Mouse (Mus musculus) spleen, adult 12 weeks (tissue): ENCODE results near the gene Nradd.

Source experiments
- DNase-seq: peaks from one replicate; pipeline ENCODE4 v3.0.0; 2022; ENCODE audit warnings: low spot score

The Nradd gene

DNA sequence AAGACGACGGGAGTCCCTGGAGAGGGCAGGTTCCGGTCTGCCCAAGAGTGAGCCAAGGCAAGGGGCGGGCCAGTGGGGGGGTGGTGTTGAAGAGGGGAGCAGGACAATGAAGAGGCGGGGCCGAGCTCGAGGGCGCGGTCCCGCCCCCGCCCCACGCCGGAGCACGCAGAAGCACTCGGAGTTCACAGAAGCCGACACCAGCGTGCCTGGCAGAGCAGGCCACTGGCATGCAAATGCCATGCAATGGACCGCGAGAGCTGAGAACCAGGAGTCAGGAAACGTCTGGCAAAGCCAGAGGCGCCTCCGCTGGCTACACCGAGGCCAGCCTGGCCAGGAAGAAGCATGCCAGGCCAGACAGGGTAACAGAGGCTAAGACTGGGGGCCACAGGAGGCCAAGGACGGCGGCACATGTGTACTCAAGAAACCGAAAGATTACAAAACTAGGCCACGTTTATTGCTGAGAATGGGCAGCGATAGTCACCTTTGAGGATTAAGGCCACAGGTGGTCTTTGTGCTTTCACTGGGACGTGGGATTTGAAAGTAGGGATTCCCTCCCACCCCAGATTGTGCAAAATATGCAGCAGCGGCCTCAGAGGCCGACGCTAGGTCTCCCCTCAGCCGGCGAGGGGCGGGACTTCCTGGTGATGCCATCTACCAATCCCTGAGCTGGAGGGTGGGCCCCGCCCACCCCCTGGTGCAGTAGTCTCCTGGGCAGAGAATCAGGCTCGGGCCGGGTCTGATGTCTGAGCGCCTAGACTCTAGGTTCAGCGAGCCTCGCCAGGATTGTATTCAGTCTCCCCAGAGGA lies at the start of gene Nradd:
TSS of gene Nradd (minus strand) at position 92 of the 806 bp plus-strand sequence.
- peak; percentile 39 for DNase-seq

DNA sequence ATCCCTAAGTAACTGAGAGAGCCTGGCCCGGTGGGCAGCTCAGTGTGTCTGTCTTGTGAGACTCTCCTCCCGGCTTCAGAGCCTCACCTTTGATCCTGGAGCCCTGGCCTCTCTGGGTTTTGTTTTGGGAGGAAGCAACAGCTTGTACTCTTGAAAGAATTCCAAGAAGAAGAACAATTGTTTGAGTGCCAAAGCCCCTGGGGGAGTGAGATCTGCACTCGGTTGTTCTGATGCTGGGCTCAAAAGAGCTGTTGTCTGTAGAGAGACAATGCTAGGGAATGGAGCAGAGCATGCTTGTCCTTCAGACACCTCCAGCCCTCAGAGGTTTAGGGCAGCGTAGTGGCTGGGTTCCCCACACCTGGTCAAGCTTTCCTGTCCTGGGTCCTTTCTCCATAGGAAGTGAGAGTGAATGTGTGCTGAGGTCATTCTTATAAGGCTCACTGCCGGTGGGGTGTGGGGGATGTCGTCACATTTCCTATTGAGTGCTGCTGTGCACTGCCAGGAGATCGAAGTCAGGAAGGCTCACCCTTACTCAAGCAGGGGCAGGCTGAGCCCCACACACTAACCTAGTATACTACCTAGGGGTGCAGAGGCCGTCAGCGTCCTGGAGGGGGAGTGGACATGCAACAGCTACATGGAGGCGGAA lies 49.0 kb upstream of the Nradd start:
- DNase-seq = no peak

GRCm38 (mm10) chr9:110672462-110673106 lies 48.3 kb upstream of the Nradd start:
- DNase-seq = no peak

GRCm38 (mm10) chr9:110669785-110670184 lies 45.5 kb upstream of the Nradd start:
- no peak for DNase-seq

DNA sequence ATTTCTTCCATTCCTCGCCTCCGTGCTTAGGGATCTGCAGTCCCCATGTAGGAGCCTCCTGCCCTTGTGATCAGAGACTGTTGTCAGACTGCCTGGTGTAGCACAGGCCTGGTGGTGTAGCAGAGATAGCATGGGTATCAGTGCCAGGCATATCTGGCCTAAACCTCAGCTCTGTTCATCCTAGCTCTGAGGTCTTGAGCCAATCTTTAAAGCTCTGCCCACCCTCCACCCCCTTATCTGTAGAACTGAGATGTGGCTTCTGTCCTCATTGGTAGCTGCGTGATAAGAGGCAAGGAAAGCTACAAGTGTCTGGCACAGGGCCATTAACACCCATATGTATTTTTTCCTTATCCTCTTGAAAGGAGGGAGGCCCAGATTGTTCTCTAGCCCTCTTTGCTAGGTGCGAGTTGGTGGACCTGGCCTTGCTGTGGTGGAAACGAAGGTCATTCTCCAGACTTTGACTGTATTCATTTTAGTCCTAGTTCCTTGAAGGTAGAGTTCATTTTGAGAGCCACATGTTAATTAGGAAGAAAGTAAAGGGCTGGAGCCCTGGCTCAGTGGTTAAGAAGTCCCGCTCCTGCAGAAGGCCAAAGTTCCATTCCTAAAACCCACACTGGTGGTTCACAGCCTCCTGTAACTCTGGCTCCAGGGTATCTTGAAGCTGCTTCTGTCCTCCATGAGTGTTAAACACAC lies 44.5 kb upstream of the Nradd start:
- no peak for DNase-seq

DNA sequence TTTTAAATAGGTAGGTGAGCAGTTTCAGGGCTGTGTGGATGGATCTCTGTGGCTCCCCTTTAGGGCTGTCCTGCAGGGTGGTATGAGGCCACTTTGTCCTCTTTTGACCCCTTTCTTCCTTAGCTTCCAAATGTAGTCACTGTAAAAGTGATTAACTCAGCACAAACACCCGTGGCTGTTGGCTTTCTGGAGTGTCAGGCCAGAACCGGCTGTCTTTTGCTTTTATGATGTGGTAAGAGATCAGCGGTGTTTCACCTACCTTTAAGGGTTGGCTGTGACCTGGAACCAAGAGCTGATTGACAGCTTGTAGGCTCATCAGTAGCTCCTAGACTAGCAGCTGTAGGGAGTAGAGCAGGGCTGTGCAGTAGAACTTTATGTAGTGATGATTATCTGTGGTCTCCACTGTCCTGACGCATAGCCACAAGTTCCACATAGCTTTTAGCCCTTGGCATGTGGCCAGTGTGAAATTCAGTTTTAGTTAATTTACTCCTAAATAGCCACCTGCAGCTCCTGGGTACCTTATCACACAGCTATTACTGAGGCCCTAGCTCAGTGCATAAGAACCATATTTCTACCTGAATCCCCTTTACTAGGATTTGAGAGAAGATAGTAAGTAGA lies 43.1 kb upstream of the Nradd start:
- DNase-seq = no peak

DNA sequence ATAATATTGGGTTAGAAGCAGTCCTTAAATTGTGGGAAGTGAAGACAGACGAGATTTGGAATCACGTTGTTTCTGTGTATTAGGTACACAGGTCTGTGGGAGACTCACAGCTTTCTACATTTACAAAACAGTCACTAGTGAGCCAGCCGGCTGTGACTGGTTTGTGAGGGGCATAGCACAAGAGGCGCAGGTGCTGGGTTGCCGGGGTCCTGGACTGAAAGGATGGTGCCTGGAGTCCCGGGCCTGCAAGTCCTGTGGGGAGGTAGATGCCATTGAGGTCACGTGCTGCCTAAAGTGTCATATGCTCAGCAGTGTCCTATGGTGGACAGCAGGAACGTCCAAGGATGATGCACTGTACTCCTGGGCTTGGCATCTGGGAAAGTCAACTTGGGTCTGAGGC lies 42.1 kb upstream of the Nradd start:
- no peak for DNase-seq

- no peak for DNase-seq
Measured at GRCm38 (mm10) chr9:110665912-110666311, 41.7 kb upstream of the Nradd start.

DNA sequence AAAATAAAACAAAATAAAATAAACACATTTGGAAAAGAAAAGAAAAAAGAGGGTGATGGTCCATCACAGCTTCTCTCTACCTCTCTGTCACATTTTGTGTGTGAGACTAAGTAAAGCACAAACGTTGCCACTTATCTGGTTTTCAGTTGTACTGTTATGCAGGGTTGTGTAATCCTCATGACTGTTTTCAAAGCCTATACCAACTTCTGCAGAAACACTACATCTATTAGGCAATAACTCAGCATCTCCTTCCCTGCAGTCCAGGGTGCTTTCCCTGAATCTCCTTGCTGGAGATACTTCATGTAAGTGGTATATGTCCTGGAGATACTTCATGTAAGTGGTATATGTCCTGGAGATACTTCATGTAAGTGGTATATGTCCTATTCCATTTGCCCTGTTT lies 38.6 kb upstream of the Nradd start:
- no peak for DNase-seq

DNA sequence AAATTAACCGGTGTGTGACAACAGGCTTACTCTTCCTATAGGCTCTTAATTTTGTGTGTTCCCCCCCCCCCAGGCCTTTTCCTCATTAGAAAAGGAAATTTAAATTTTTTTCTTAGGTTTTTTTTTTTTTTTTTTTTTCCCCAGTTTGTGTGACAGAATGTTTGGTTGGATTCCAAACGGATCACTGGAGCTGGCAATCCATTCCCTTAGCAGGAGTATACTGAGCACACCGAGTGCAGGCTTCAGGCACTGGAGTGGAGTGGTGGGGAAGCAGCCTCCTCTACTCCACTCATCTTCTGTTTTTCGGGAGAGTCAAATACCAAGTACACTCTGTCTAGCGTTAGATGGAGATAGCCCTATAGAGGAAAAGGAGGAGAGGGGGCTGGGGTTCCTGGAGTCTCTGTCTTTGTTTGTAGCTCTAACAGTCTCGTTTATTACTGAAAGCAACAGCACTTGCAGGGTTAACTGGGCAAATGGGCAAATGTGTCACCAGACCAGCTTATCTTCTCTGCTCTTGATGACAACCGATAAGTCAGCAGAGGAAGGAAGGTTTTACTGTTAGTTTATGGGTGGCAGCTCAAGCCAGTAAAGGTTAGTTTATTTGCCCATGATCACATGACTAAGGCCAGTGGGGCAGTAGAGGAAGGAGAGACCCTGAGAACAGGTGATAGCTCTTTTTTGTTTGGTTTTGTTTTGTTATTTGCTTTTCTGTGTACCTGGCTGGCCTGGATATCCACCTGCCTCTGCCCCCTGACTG lies 36.8 kb upstream of the Nradd start:
- no peak for DNase-seq

GRCm38 (mm10) chr9:110660208-110660607 lies 36.0 kb upstream of the Nradd start:
- DNase-seq = no peak

DNA sequence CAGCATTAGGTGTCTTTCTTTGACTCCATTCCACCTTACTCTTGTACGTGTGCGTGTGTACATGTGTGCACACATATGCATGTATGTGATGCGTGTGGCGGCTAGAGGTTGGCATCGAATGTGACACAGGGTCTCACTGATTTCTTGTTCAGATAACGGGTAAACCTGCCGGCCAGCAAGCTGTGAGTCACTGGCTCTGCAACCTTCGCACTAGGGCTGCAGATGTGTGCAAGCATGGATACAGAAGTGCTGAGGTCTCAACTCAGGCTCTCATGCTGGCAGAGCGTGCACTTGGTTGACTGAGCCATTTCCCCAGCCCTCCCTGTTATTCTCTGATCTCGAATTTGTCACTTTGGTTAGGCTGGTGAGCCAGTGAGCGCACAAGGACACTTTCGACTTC lies 35.3 kb upstream of the Nradd start:
- DNase-seq = no peak

DNA sequence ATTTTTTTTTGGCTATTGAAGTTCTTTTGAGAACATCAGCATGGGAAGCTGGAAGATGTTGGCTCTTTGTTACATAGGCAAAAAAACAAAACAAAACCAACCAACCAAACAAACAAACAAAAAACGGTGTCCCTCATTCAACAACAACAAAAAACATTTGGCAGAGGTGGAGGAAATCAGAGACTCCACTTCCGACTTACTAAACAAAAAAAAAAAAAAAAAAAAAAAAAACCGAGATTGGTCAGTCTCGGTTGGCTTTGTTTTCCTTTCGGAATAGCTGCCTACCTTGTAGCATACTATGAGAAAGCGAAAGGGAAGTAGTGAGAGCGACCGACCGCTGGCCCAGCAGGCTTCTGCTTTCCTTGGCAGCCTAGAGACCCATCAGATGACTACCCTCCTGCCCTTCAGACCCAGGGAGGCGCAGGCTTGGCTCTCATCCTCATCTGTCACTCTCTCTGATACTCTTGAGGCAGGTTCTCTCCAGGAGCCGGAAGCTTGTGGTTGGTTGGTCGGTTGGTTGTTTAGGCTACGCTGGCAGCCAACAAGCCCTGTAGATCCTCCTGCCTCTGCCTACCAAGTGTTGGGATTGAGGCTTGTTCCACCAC lies 33.3 kb upstream of the Nradd start:
- DNase-seq = no peak

DNA sequence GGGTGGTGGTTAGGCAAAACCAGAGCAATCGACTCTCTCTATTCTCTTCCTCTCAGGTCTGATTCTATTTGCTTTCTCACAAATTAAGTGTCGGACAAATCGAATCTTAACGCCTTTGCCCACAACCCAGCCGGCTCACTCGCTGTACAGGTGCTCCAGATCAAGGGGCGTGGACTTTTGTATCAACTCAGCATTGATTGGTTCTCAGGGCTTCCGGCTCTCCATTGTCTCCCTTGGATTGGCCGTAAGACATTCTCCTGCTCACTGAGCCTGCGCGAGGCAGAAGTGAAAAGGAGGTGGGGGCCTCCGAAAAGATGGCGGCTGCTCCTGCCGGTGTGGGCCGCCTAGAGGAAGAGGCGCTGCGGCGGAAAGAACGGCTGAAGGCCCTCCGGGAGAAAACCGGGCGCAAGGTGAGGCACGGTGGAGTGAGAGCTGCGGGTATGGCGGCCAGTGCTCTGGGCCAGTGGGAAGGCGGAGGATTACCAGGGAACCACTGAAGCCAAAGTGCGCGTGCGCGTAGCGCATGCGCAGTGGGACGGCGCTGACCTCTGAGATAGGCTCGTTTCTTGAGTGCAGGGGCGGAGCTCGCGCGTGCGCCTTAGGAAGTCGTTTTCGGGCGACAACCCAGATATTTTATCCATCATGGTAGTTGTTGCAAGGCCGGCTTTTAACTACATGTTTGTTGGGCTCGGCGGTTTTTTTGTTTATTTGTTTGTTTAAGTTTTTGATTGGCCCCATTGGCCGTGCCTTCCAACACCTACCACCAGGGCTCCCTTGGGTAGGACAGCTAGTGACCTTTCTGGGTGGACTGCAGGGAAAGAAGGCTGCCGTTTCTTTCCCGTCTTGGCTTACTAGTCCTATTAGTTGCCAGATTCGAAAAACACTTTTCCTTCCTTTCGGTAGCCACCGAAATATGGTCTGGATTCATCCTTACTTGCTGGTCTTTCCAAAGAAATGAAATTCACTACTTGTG lies 32.3 kb upstream of the Nradd start, which contains the start of gene Ccdc12:
TSS of gene Ccdc12 (plus strand) at position 255 of the 973 bp plus-strand sequence.
- DNase-seq = peak; percentile 96

- no peak for DNase-seq
Measured at GRCm38 (mm10) chr9:110655651-110656007, 31.4 kb upstream of the Nradd start.

- no peak for DNase-seq
Measured at GRCm38 (mm10) chr9:110654726-110655650, 30.7 kb upstream of the Nradd start.

GRCm38 (mm10) chr9:110653655-110654461 lies 29.6 kb upstream of the Nradd start, which contains the start of gene Nbeal2:
Gene Nbeal2, minus strand, starts transcription at chr9:110654161.
- DNase-seq = peak; percentile 84
